Mouse (Mus musculus): ENCODE data around the gene Cavin1. TPM values are rescaled to one million over a fixed set of nuclear protein-coding genes. Genes with fewer than 3 reads are reported as not detected.

Cavin1 gene
- polyA plus RNA-seq, 1 experiment from 2014 or later: 136 TPM

GRCm38 (mm10) chr11:100964901-100965542 is 5.7 kb downstream of the Cavin1 start:
- no peaks in the 10 kb centered on the region; the same call in 1 of the 2 replicates for H3K36me3 ChIP-seq (ENCODE audit: control insufficient read depth, insufficient read depth, low read length)
- 82% methylated on average over 6 of the region's 6 CpGs for WGBS
- H3K9me3 ChIP-seq (ENCODE audit: control insufficient read depth, low read depth, low read length): no peaks in the 10 kb centered on the region
- ATAC-seq (ENCODE audit: insufficient number of reproducible peaks, insufficient read depth, low FRiP score, low read depth): no peak
- H3K4me3 ChIP-seq (ENCODE audit: low read depth, low read length): no peak overlapping the region
- peaks cover 54% of the 10 kb centered on the region for H3K4me1 ChIP-seq (ENCODE audit: control insufficient read depth, insufficient read depth, low read length)
- no peaks in the 10 kb centered on the region for H3K27me3 ChIP-seq (ENCODE audit: control insufficient read depth, insufficient read depth, low read length)
- H3K4me2 ChIP-seq (replicated peaks; ENCODE audit: low read depth, low read length): no peak overlapping the region
- peak overlapping the region; percentile 18; the same call in 1 of the 2 replicates for H3K27ac ChIP-seq (ENCODE audit: low read length)
- no peak overlapping the region for H3K9ac ChIP-seq (replicated peaks; ENCODE audit: low read depth, low read length)

DNA sequence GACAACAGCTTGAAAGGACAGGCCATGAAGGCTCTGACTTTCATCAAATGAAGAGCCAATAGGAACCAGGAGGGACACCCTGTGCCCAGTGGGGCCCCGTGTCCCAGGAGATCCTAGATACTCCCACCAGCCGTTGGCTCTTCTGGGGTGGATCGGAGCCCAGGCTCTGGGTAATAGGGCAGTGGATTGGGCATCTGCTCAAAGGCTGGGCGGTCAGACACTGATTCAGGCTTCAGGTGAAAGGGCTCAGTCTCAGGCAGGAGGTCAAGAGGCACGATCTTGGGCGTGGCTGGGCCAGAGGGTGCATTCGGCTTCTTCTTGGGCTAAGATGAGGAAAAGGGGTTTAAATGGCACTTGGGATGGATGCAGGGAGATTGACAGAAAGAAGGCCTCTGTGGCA is 6.5 kb downstream of the Cavin1 start:
- H3K27me3 ChIP-seq (ENCODE audit: control insufficient read depth, insufficient read depth, low read length): no peaks in the 10 kb centered on the region
- no peak overlapping the region for H3K4me3 ChIP-seq (ENCODE audit: low read depth, low read length)
- H3K9me3 ChIP-seq (ENCODE audit: control insufficient read depth, low read depth, low read length): no peaks in the 10 kb centered on the region
- WGBS: 83% methylated on average over 7 of the region's 7 CpGs
- no peak overlapping the region for H3K9ac ChIP-seq (replicated peaks; ENCODE audit: low read depth, low read length)
- ATAC-seq (ENCODE audit: insufficient number of reproducible peaks, insufficient read depth, low FRiP score, low read depth): no peak
- H3K4me2 ChIP-seq (replicated peaks; ENCODE audit: low read depth, low read length): no peak overlapping the region
- H3K4me1 ChIP-seq (ENCODE audit: control insufficient read depth, insufficient read depth, low read length): peaks cover 58% of the 10 kb centered on the region
- peak overlapping the region; percentile 18 for H3K27ac ChIP-seq (ENCODE audit: low read length)
- H3K36me3 ChIP-seq (ENCODE audit: control insufficient read depth, insufficient read depth, low read length): no peaks in the 10 kb centered on the region; the same call in 1 of the 2 replicates

DNA sequence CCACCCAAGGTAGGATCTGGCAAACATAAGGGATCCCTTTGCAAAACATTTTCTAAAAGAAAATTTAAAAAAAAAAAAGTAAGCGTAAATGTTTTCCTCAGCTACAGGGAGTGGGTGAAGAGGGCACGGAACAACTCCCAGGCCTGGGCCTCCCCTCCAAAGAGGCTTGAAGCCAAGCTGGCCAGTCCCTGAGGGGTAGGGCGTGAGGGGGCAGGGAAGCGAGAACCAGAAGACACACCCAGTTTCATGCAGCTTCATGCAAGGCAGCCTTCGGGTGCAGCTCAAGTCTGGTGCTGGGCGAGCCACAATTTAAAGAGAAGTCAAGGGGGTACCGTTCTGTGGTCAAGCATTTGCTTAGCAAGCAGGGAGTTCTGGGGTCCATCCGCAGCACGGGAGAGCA is 7.0 kb downstream of the Cavin1 start:
- H3K4me3 ChIP-seq (ENCODE audit: low read depth, low read length): no peak overlapping the region
- peaks cover 54% of the 10 kb centered on the region for H3K4me1 ChIP-seq (ENCODE audit: control insufficient read depth, insufficient read depth, low read length)
- no peak overlapping the region for H3K4me2 ChIP-seq (replicated peaks; ENCODE audit: low read depth, low read length)
- 65% methylated on average over 9 of the region's 9 CpGs for WGBS
- peaks cover 4% of the 10 kb centered on the region for H3K36me3 ChIP-seq (ENCODE audit: control insufficient read depth, insufficient read depth, low read length)
- H3K27ac ChIP-seq (ENCODE audit: low read length): peak overlapping the region; percentile 76; the same call in 1 of the 2 replicates
- no peak overlapping the region for H3K9ac ChIP-seq (replicated peaks; ENCODE audit: low read depth, low read length)
- ATAC-seq (ENCODE audit: insufficient number of reproducible peaks, insufficient read depth, low FRiP score, low read depth): no peak
- H3K9me3 ChIP-seq (ENCODE audit: control insufficient read depth, low read depth, low read length): no peaks in the 10 kb centered on the region
- H3K27me3 ChIP-seq (ENCODE audit: control insufficient read depth, insufficient read depth, low read length): peaks cover 4% of the 10 kb centered on the region

DNA sequence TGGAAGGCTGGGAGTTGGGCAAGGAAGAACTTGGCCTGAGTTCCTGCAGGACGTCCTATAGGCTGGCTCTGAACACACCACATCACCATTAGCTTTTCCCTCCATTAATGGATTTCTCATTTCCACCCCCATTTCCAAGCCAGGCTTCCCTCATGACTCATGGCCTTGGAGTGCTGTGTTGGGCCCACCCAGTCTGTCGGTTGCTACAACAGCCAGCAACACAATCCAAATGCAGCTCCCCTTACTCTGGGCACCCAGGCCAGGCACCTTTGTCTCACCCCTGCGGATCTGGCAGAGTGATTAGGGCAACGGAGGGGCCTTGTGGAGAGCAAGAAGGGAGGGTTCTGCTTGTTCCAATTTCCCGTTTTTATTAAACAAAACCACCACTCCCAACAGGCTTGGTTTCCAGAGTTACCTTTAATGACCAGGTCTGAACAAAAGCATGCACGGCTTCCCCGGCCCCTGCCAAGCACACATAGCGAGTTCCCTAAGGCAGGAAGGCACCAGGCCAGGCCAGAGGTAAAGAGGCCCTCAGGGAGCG is 8.2 kb downstream of the Cavin1 start:
- Histone ChIP-seq H3K4me2 (replicated peaks; ENCODE audit: low read depth, low read length) (no peak overlapping the region), H3K4me3 (ENCODE audit: low read depth, low read length) (no peak overlapping the region), H3K27me3 (ENCODE audit: control insufficient read depth, insufficient read depth, low read length) (peaks cover 13% of the 10 kb centered on the region), H3K36me3 (ENCODE audit: control insufficient read depth, insufficient read depth, low read length) (peaks cover 13% of the 10 kb centered on the region), H3K27ac (ENCODE audit: low read length) (peak overlapping the region; percentile 76; the same call in 1 of the 2 replicates), H3K9ac (replicated peaks; ENCODE audit: low read depth, low read length) (no peak overlapping the region), H3K9me3 (ENCODE audit: control insufficient read depth, low read depth, low read length) (no peaks in the 10 kb centered on the region), H3K4me1 (ENCODE audit: control insufficient read depth, insufficient read depth, low read length) (peaks cover 44% of the 10 kb centered on the region)
- 59% methylated on average over 9 of the region's 9 CpGs for WGBS
- ATAC-seq (ENCODE audit: insufficient number of reproducible peaks, insufficient read depth, low FRiP score, low read depth): peak; percentile 31; the same call in 1 of the 2 replicates

- no peak for ATAC-seq (ENCODE audit: insufficient number of reproducible peaks, insufficient read depth, low FRiP score, low read depth)
- Histone ChIP-seq H3K4me1 (ENCODE audit: control insufficient read depth, insufficient read depth, low read length) (peaks cover 43% of the 10 kb centered on the region), H3K27me3 (ENCODE audit: control insufficient read depth, insufficient read depth, low read length) (peaks cover 13% of the 10 kb centered on the region), H3K27ac (ENCODE audit: low read length) (no peak overlapping the region), H3K4me3 (ENCODE audit: low read depth, low read length) (no peak overlapping the region), H3K9ac (replicated peaks; ENCODE audit: low read depth, low read length) (no peak overlapping the region), H3K36me3 (ENCODE audit: control insufficient read depth, insufficient read depth, low read length) (peaks cover 13% of the 10 kb centered on the region), H3K9me3 (ENCODE audit: control insufficient read depth, low read depth, low read length) (no peaks in the 10 kb centered on the region), H3K4me2 (replicated peaks; ENCODE audit: low read depth, low read length) (no peak overlapping the region)
- WGBS: 21% methylated on average over 6 of the region's 6 CpGs
These were observed 10.1 kb downstream of the Cavin1 start for GRCm38 (mm10) chr11:100960540-100960939.

- Histone ChIP-seq H3K4me2 (replicated peaks; ENCODE audit: low read depth, low read length) (peak overlapping the region; percentile 20), H3K4me1 (ENCODE audit: control insufficient read depth, insufficient read depth, low read length) (peaks cover 37% of the 10 kb centered on the region), H3K9ac (replicated peaks; ENCODE audit: low read depth, low read length) (no peak overlapping the region), H3K27ac (ENCODE audit: low read length) (peak overlapping the region; percentile 44; the same call in 1 of the 2 replicates), H3K9me3 (ENCODE audit: control insufficient read depth, low read depth, low read length) (no peaks in the 10 kb centered on the region), H3K27me3 (ENCODE audit: control insufficient read depth, insufficient read depth, low read length) (peaks cover 13% of the 10 kb centered on the region), H3K36me3 (ENCODE audit: control insufficient read depth, insufficient read depth, low read length) (peaks cover 13% of the 10 kb centered on the region), H3K4me3 (ENCODE audit: low read depth, low read length) (no peak overlapping the region)
- WGBS: 25% methylated on average over 3 of the region's 3 CpGs
- ATAC-seq (ENCODE audit: insufficient number of reproducible peaks, insufficient read depth, low FRiP score, low read depth): no peak
These were observed 10.9 kb downstream of the Cavin1 start for GRCm38 (mm10) chr11:100959826-100960225.

- Histone ChIP-seq H3K4me3 (ENCODE audit: low read depth, low read length) (0 out of 2 replicates have a peak overlapping the region, but pooled peaks have one; percentile 14), H3K9ac (replicated peaks; ENCODE audit: low read depth, low read length) (no peak overlapping the region), H3K9me3 (ENCODE audit: control insufficient read depth, low read depth, low read length) (no peaks in the 10 kb centered on the region), H3K4me1 (ENCODE audit: control insufficient read depth, insufficient read depth, low read length) (peaks cover 33% of the 10 kb centered on the region), H3K4me2 (replicated peaks; ENCODE audit: low read depth, low read length) (peak overlapping the region; percentile 20), H3K36me3 (ENCODE audit: control insufficient read depth, insufficient read depth, low read length) (peaks cover 13% of the 10 kb centered on the region), H3K27me3 (ENCODE audit: control insufficient read depth, insufficient read depth, low read length) (peaks cover 13% of the 10 kb centered on the region), H3K27ac (ENCODE audit: low read length) (peak overlapping the region; percentile 44; the same call in 1 of the 2 replicates)
- ATAC-seq (ENCODE audit: insufficient number of reproducible peaks, insufficient read depth, low FRiP score, low read depth): no peak
- WGBS: 5% methylated on average over 14 of the region's 14 CpGs
These were observed 11.2 kb downstream of the Cavin1 start for GRCm38 (mm10) chr11:100959464-100959810.

- no peak for ATAC-seq (ENCODE audit: insufficient number of reproducible peaks, insufficient read depth, low FRiP score, low read depth)
- no peak overlapping the region for H3K9ac ChIP-seq (replicated peaks; ENCODE audit: low read depth, low read length)
- H3K4me1 ChIP-seq (ENCODE audit: control insufficient read depth, insufficient read depth, low read length): peaks cover 27% of the 10 kb centered on the region
- peak overlapping the region; percentile 20; the same call in 1 of the 2 replicates for H3K4me2 ChIP-seq (replicated peaks; ENCODE audit: low read depth, low read length)
- H3K27ac ChIP-seq (ENCODE audit: low read length): no peak overlapping the region
- WGBS: 26% methylated on average over 76 of the region's 76 CpGs
- peak overlapping the region; percentile 14 for H3K4me3 ChIP-seq (ENCODE audit: low read depth, low read length)
- no peaks in the 10 kb centered on the region for H3K9me3 ChIP-seq (ENCODE audit: control insufficient read depth, low read depth, low read length)
- H3K36me3 ChIP-seq (ENCODE audit: control insufficient read depth, insufficient read depth, low read length): peaks cover 13% of the 10 kb centered on the region
- H3K27me3 ChIP-seq (ENCODE audit: control insufficient read depth, insufficient read depth, low read length): peaks cover 13% of the 10 kb centered on the region
These were observed 11.8 kb downstream of the Cavin1 start for GRCm38 (mm10) chr11:100958613-100959463.
